Mouse (Mus musculus): ENCODE measurements around the gene Dnase1l3. TPM values are rescaled to one million over a fixed set of nuclear protein-coding genes. Genes with fewer than 3 reads are reported as not detected.

Dnase1l3 gene
- polyA plus RNA-seq, 1 experiment from 2014 or later: 3.7 TPM

DNA sequence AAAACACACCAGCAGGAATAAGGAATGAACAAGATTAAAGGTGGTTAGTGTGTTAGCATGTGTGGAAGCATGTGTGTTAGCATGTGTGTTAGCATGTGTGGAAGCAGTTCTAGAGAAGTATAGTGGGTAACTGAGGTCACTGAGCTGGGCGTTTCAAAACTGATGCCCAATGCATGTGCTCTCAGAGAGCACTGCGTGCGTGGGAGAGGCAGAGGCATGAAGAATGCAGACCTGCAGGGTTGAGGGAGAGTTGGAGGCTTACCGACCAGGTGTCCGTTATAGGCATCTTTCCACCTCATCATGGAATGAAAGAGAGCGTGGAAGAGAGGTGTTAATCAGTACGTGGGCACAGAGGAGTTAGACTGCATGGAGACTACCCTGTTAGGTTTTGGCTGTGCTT is 26.2 kb upstream of the Dnase1l3 start:
- no peak overlapping the region for H3K27ac ChIP-seq (replicated peaks)
- no peak for DNase-seq (ENCODE audit: low spot score)
- H3K9me3 ChIP-seq (ENCODE audit: control insufficient read depth, low read length): no peaks in the 10 kb centered on the region
- H3K9ac ChIP-seq (ENCODE audit: low read length): no peak overlapping the region
- H3K27me3 ChIP-seq (ENCODE audit: control insufficient read depth, insufficient read depth, low read length): no peaks in the 10 kb centered on the region
- ATAC-seq (ENCODE audit: low FRiP score, low TSS enrichment): no peak
- 79% methylated on average over 7 of the region's 7 CpGs for WGBS
- H3K4me2 ChIP-seq (replicated peaks; ENCODE audit: low read depth): no peak overlapping the region
- 0 out of 2 replicates have a peak, but pooled peaks cover 2% of the 10 kb centered on the region for H3K4me1 ChIP-seq (replicated peaks; ENCODE audit: control insufficient read depth, insufficient read depth)
- no peak overlapping the region for H3K4me3 ChIP-seq (ENCODE audit: low read depth, low read length)
- no peak for TF ChIP-seq CTCF (IDR thresholded peaks at IDR 0.05; ENCODE audit: low read depth)
- H3K36me3 ChIP-seq (ENCODE audit: control insufficient read depth, insufficient read depth, low read length): no peaks in the 10 kb centered on the region

DNA sequence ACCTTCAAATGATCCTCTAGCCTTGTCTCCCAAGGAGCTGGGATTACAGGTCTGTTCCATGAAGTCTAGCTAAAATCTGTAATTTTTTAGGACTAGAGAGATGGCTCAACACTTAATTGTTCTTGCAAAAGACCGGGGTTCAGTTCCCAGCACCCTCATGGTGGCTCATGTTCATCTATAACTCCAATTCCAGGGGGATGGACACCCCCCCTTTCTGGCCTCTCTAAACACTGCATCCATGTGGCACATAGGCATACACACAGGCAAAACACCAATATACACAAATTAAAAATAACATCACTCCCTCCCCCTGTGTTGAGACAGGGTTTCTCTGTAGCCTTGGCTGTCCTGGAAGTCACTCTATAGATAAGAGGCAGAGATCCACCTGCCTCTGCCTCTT is 25.6 kb upstream of the Dnase1l3 start:
- H3K4me3 ChIP-seq (ENCODE audit: low read depth, low read length): no peak overlapping the region
- H3K27ac ChIP-seq (replicated peaks): no peak overlapping the region
- H3K27me3 ChIP-seq (ENCODE audit: control insufficient read depth, insufficient read depth, low read length): no peaks in the 10 kb centered on the region
- DNase-seq (ENCODE audit: low spot score) (no peak), ATAC-seq (ENCODE audit: low FRiP score, low TSS enrichment) (no peak)
- H3K4me2 ChIP-seq (replicated peaks; ENCODE audit: low read depth): no peak overlapping the region
- H3K9ac ChIP-seq (ENCODE audit: low read length): no peak overlapping the region
- 100% methylated on average over 1 of the region's 1 CpGs for WGBS
- 0 out of 2 replicates have a peak, but pooled peaks cover 2% of the 10 kb centered on the region for H3K4me1 ChIP-seq (replicated peaks; ENCODE audit: control insufficient read depth, insufficient read depth)
- H3K9me3 ChIP-seq (ENCODE audit: control insufficient read depth, low read length): no peaks in the 10 kb centered on the region
- H3K36me3 ChIP-seq (ENCODE audit: control insufficient read depth, insufficient read depth, low read length): no peaks in the 10 kb centered on the region
- no peak for TF ChIP-seq EP300 (optimal IDR thresholded peaks at IDR 0.05)
- no peak for TF ChIP-seq CTCF (IDR thresholded peaks at IDR 0.05; ENCODE audit: low read depth)

DNA sequence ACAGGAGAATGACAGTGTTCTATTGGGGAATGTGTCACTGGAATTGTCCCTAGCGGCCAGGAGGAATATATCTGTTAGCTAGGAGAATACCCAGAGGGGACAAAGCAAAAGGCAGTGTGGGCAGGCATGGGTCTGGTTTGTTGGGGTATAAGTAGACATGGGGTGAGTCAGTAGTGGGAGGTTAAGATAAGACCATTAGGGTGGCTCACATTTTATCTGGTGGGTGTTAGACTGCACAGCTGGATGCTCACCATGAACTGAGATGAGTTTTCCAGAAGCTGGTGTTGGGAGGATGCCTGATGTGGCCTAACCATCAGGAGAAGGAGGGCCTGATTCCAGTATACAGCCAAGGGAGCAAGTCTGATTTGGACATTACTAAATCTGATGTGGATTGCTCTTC is 22.6 kb upstream of the Dnase1l3 start:
- 80% methylated on average over 1 of the region's 1 CpGs for WGBS
- Histone ChIP-seq H3K9me3 (ENCODE audit: control insufficient read depth, low read length) (no peaks in the 10 kb centered on the region), H3K9ac (ENCODE audit: low read length) (no peak overlapping the region), H3K27ac (replicated peaks) (peak overlapping the region; percentile 84), H3K27me3 (ENCODE audit: control insufficient read depth, insufficient read depth, low read length) (no peaks in the 10 kb centered on the region), H3K4me2 (replicated peaks; ENCODE audit: low read depth) (no peak overlapping the region), H3K4me3 (ENCODE audit: low read depth, low read length) (no peak overlapping the region), H3K4me1 (replicated peaks; ENCODE audit: control insufficient read depth, insufficient read depth) (0 out of 2 replicates have a peak, but pooled peaks cover 2% of the 10 kb centered on the region), H3K36me3 (ENCODE audit: control insufficient read depth, insufficient read depth, low read length) (no peaks in the 10 kb centered on the region)
- no peak for DNase-seq (ENCODE audit: low spot score)
- no peak for TF ChIP-seq CTCF (IDR thresholded peaks at IDR 0.05; ENCODE audit: low read depth)
- TF ChIP-seq EP300 (optimal IDR thresholded peaks at IDR 0.05): no peak
- peak; percentile 43; the same call in 1 of the 2 replicates for ATAC-seq (ENCODE audit: low FRiP score, low TSS enrichment)

DNA sequence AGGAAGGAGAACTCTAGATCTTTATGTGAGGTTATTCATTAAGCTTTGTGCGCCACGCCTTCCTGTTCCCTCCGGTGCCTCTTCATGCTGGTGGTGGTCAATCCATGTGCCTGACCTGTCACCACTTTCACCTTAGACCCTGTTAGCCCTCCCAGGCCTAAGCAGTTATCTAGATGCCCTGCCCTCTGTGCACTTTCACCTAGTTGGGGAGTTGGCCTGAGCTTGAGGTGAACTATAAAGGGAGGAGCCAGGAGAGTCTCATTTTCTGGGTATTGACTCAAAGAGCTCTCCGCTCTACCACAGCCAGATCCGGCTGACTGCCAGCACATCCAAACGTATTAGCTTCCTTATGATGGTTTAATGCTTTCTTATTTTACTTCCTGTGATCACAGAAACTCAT is 21.9 kb upstream of the Dnase1l3 start:
- Histone ChIP-seq H3K27me3 (ENCODE audit: control insufficient read depth, insufficient read depth, low read length) (no peaks in the 10 kb centered on the region), H3K27ac (replicated peaks) (peak overlapping the region; percentile 84), H3K9me3 (ENCODE audit: control insufficient read depth, low read length) (no peaks in the 10 kb centered on the region), H3K9ac (ENCODE audit: low read length) (no peak overlapping the region), H3K36me3 (ENCODE audit: control insufficient read depth, insufficient read depth, low read length) (no peaks in the 10 kb centered on the region), H3K4me3 (ENCODE audit: low read depth, low read length) (no peak overlapping the region), H3K4me2 (replicated peaks; ENCODE audit: low read depth) (0 out of 2 replicates have a peak overlapping the region, but pooled peaks have one; percentile 5), H3K4me1 (replicated peaks; ENCODE audit: control insufficient read depth, insufficient read depth) (0 out of 2 replicates have a peak, but pooled peaks cover 2% of the 10 kb centered on the region)
- ATAC-seq (ENCODE audit: low FRiP score, low TSS enrichment) (peak; percentile 95), DNase-seq (ENCODE audit: low spot score) (peak; percentile 76)
- WGBS: 66% methylated on average over 6 of the region's 6 CpGs
- TF ChIP-seq CTCF (IDR thresholded peaks at IDR 0.05; ENCODE audit: low read depth): no peak
- no peak for TF ChIP-seq EP300 (optimal IDR thresholded peaks at IDR 0.05)

DNA sequence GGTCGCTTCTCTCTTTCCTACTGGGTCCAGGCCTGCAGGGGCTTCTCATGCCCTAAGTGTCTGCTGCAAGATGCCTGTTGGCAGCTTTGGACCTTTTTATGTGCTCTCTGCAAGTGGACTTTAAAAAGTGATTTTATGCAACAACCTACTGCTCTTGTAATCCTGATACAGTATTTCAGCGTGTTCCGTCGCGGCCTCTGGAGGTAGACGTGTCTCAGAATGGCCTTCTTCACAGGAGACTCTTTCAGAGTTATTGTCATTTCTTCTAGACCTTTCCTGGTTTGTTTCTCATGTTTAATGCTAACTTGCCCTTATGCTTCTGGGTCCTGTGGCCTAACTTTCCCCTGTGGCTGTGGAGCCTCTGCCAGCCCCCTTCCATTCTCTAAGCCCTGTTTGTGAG is 21.4 kb upstream of the Dnase1l3 start:
- H3K27ac ChIP-seq (replicated peaks): peak overlapping the region; percentile 84
- 89% methylated on average over 6 of the region's 6 CpGs for WGBS
- ATAC-seq (ENCODE audit: low FRiP score, low TSS enrichment) (no peak), DNase-seq (ENCODE audit: low spot score) (no peak)
- H3K27me3 ChIP-seq (ENCODE audit: control insufficient read depth, insufficient read depth, low read length): no peaks in the 10 kb centered on the region
- 0 out of 2 replicates have a peak, but pooled peaks cover 2% of the 10 kb centered on the region for H3K4me1 ChIP-seq (replicated peaks; ENCODE audit: control insufficient read depth, insufficient read depth)
- H3K4me3 ChIP-seq (ENCODE audit: low read depth, low read length): no peak overlapping the region
- H3K4me2 ChIP-seq (replicated peaks; ENCODE audit: low read depth): no peak overlapping the region
- no peak overlapping the region for H3K9ac ChIP-seq (ENCODE audit: low read length)
- TF ChIP-seq EP300 (optimal IDR thresholded peaks at IDR 0.05) (no peak), CTCF (IDR thresholded peaks at IDR 0.05; ENCODE audit: low read depth) (no peak)
- no peaks in the 10 kb centered on the region for H3K36me3 ChIP-seq (ENCODE audit: control insufficient read depth, insufficient read depth, low read length)
- no peaks in the 10 kb centered on the region for H3K9me3 ChIP-seq (ENCODE audit: control insufficient read depth, low read length)

DNA sequence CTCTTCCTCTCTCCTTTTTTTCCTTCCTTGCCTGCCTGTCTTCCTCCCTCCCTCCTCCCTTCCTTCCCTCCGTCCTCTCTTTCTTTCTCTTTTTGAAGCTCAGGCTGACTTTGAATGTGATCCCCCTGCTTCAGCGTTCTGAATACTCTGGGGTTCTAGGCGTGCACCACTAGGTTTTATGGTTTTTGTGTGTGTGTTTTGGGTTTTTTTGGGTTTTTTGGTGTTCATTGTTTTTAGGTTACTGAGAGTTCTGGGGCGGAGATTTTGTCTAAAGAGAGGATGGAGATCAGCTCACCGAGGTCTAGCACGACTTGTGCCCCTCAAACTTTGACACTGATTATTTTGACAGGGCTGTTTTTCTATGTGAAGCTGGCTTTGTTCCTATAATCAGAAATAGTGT is 17.6 kb upstream of the Dnase1l3 start:
- Histone ChIP-seq H3K9ac (ENCODE audit: low read length) (no peak overlapping the region), H3K4me3 (ENCODE audit: low read depth, low read length) (no peak overlapping the region), H3K27me3 (ENCODE audit: control insufficient read depth, insufficient read depth, low read length) (no peaks in the 10 kb centered on the region), H3K4me2 (replicated peaks; ENCODE audit: low read depth) (no peak overlapping the region), H3K36me3 (ENCODE audit: control insufficient read depth, insufficient read depth, low read length) (no peaks in the 10 kb centered on the region), H3K4me1 (replicated peaks; ENCODE audit: control insufficient read depth, insufficient read depth) (0 out of 2 replicates have a peak, but pooled peaks cover 2% of the 10 kb centered on the region), H3K27ac (replicated peaks) (no peak overlapping the region), H3K9me3 (ENCODE audit: control insufficient read depth, low read length) (no peaks in the 10 kb centered on the region)
- no peak for TF ChIP-seq CTCF (IDR thresholded peaks at IDR 0.05; ENCODE audit: low read depth)
- no peak for TF ChIP-seq EP300 (optimal IDR thresholded peaks at IDR 0.05)
- no peak for DNase-seq (ENCODE audit: low spot score)
- WGBS: 73% methylated on average over 6 of the region's 6 CpGs
- ATAC-seq (ENCODE audit: low FRiP score, low TSS enrichment): no peak

Measured in stomach, postnatal 0 days (tissue).